Mouse (Mus musculus): ENCODE measurements around the gene Cyp2j12.

GRCm38 (mm10) chr4:96139226-96139625, 1.7 kb downstream of the Cyp2j12 start:
- no peak for TF ChIP-seq CTCF (IDR thresholded peaks at IDR 0.05; ENCODE audit: low read depth)
- no peak for TF ChIP-seq EP300 (IDR thresholded peaks at IDR 0.05; ENCODE audit: low read depth)

Data from liver, postnatal 0 days (tissue).